Mouse (Mus musculus) CH12.LX (cell line): ENCODE data around the gene Aqr. TPM values are rescaled to one million over a fixed set of nuclear protein-coding genes. Genes with fewer than 3 reads are reported as not detected.

ENCODE experiments used
- DNase-seq: peaks from one replicate; pipeline ENCODE4 v3.0.0-alpha.2; 2013; ENCODE audit errors: extremely low read depth
- H3K27ac ChIP-seq: 2 replicates; pipeline ENCODE4 v1.5.1; 2012; ENCODE audit warnings: low read depth, mild to moderate bottlenecking, control low read depth, moderate library complexity; ENCODE audit not compliant: insufficient read depth
- H3K27me3 ChIP-seq: replicated peaks from 2 replicates; pipeline ENCODE3; 2012; ENCODE audit warnings: inconsistent platforms
- H3K36me3 ChIP-seq, 2 experiments: replicated peaks in 1 of 2; 2 replicates each; pipeline versions ENCODE3 to v1.6.1; 2012; ENCODE audit warnings: inconsistent platforms in 1 of 2, low read length in 1 of 2, mild to moderate bottlenecking in 1 of 2, mixed read lengths in 1 of 2, moderate library complexity in 1 of 2; ENCODE audit not compliant: control insufficient read depth in 1 of 2, insufficient read depth in 1 of 2
- H3K4me1 ChIP-seq, 2 experiments: 2 replicates each; pipeline ENCODE4 v1.6.1; 2012; ENCODE audit warnings: inconsistent platforms in 1 of 2, moderate library complexity in 1 of 2; ENCODE audit not compliant: insufficient read depth in 2 of 2, control insufficient read depth in 1 of 2
- H3K4me2 ChIP-seq: 2 replicates; pipeline ENCODE4 v1.6.1; 2012; ENCODE audit warnings: low read depth, mild to moderate bottlenecking, control low read depth; ENCODE audit not compliant: poor library complexity, insufficient read depth, severe bottlenecking
- H3K4me3 ChIP-seq, 3 experiments: fragments of 150-350 bp in 1 of 3; sonication (generic) in 1 of 3; replicated peaks in 1 of 3; 2 replicates each; pipeline versions ENCODE3 to v1.5.1; 2011 to 2012; ENCODE audit warnings: low read depth in 2 of 3, low read length in 2 of 3, mild to moderate bottlenecking in 2 of 3, moderate library complexity in 2 of 3, control low read depth in 1 of 3, improper control_type of control experiment in 1 of 3, inconsistent platforms in 1 of 3, mixed read lengths in 1 of 3; ENCODE audit not compliant: poor library complexity in 1 of 3
- H3K79me2 ChIP-seq: replicated peaks from 2 replicates; pipeline ENCODE4 v1.6.1; 2012; ENCODE audit warnings: mild to moderate bottlenecking, moderate library complexity; ENCODE audit not compliant: control insufficient read depth, poor library complexity, insufficient read depth, severe bottlenecking; ENCODE audit errors: extremely low read depth
- H3K9ac ChIP-seq: 2 replicates; pipeline ENCODE4 v1.6.1; 2012; ENCODE audit warnings: low read depth, mild to moderate bottlenecking, control low read depth, moderate library complexity; ENCODE audit not compliant: insufficient read depth
- H3K9me3 ChIP-seq: replicated peaks from 2 replicates; pipeline ENCODE3; 2012; ENCODE audit warnings: low read length, inconsistent platforms, mixed read lengths
- BHLHE40 ChIP-seq: IDR thresholded peaks from 2 replicates; pipeline ENCODE4 v1.6.1; 2011; ENCODE audit warnings: mild to moderate bottlenecking, low read depth, low read length, improper control_type of control experiment
- CHD1 ChIP-seq: IDR thresholded peaks from 2 replicates; pipeline ENCODE4 v1.6.1; 2012; ENCODE audit warnings: low read depth, low read length, improper control_type of control experiment, inconsistent platforms
- CTCF ChIP-seq, 2 experiments: IDR thresholded peaks in 1 of 2; conservative IDR thresholded peaks in 1 of 2; 2 replicates each; pipeline ENCODE4 v1.5.1; 2011 to 2012; ENCODE audit warnings: low read depth in 2 of 2, low read length in 2 of 2, improper control_type of control experiment in 1 of 2, inconsistent platforms in 1 of 2, mild to moderate bottlenecking in 1 of 2, moderate library complexity in 1 of 2
- ELF1 ChIP-seq: IDR thresholded peaks from 2 replicates; pipeline ENCODE4 v1.6.1; 2014; ENCODE audit warnings: low read depth, mild to moderate bottlenecking, inconsistent platforms, low read length, improper control_type of control experiment
- EP300 ChIP-seq: IDR thresholded peaks from 2 replicates; pipeline ENCODE4 v1.6.1; 2011; ENCODE audit warnings: low read length, improper control_type of control experiment
- ETS1 ChIP-seq: conservative IDR thresholded peaks from 2 replicates; pipeline ENCODE4 v1.6.1; 2012; ENCODE audit warnings: low read depth, mild to moderate bottlenecking, inconsistent platforms, low read length, improper control_type of control experiment, moderate library complexity
- GABPA ChIP-seq: IDR thresholded peaks from 2 replicates; pipeline ENCODE4 v1.6.1; 2012; ENCODE audit warnings: low read depth, low read length, improper control_type of control experiment, inconsistent platforms; ENCODE audit not compliant: insufficient replicate concordance
- HCFC1 ChIP-seq: IDR thresholded peaks from 2 replicates; pipeline ENCODE4 v1.6.1; 2012; ENCODE audit warnings: low read depth, mild to moderate bottlenecking, inconsistent platforms, low read length, improper control_type of control experiment
- IRF4 ChIP-seq: IDR thresholded peaks from 2 replicates; pipeline ENCODE4 v1.6.1; 2014; ENCODE audit warnings: low read depth, mild to moderate bottlenecking, inconsistent platforms, low read length, improper control_type of control experiment
- JUND ChIP-seq: conservative IDR thresholded peaks from 2 replicates; pipeline ENCODE4 v1.6.1; 2011; ENCODE audit warnings: low read depth, low read length, improper control_type of control experiment
- MAFK ChIP-seq: IDR thresholded peaks from 2 replicates; pipeline ENCODE4 v1.6.1; 2011; ENCODE audit warnings: low read length, improper control_type of control experiment; ENCODE audit not compliant: insufficient replicate concordance
- MAX ChIP-seq: IDR thresholded peaks from 2 replicates; pipeline ENCODE4 v1.6.1; 2011; ENCODE audit warnings: low read length, improper control_type of control experiment
- MAZ ChIP-seq: IDR thresholded peaks from 2 replicates; pipeline ENCODE4 v1.6.1; 2012; ENCODE audit warnings: low read depth, mild to moderate bottlenecking, inconsistent platforms, low read length, improper control_type of control experiment, moderate library complexity
- MEF2A ChIP-seq: IDR thresholded peaks from 2 replicates; pipeline ENCODE4 v1.6.1; 2014; ENCODE audit warnings: low read depth, mild to moderate bottlenecking, inconsistent platforms, low read length, improper control_type of control experiment, borderline replicate concordance
- MXI1 ChIP-seq: IDR thresholded peaks from 2 replicates; pipeline ENCODE4 v1.6.1; 2011; ENCODE audit warnings: mild to moderate bottlenecking, low read depth, low read length, improper control_type of control experiment
- NELFE ChIP-seq: IDR thresholded peaks from 2 replicates; pipeline ENCODE4 v1.6.1; 2011; ENCODE audit warnings: low read depth, low read length, improper control_type of control experiment
- NRF1 ChIP-seq: IDR thresholded peaks from 2 replicates; pipeline ENCODE4 v1.6.1; 2014; ENCODE audit warnings: low read depth, mild to moderate bottlenecking, inconsistent platforms, low read length, improper control_type of control experiment, moderate library complexity
- POLR2A ChIP-seq: IDR thresholded peaks from 2 replicates; pipeline ENCODE4 v1.6.1; 2011; ENCODE audit warnings: low read depth, mild to moderate bottlenecking, improper control_type of control experiment, low read length
- RAD21 ChIP-seq: IDR thresholded peaks from 2 replicates; pipeline ENCODE4 v1.6.1; 2011; ENCODE audit warnings: low read depth, mild to moderate bottlenecking, low read length, improper control_type of control experiment, moderate library complexity
- SIN3A ChIP-seq: IDR thresholded peaks from 2 replicates; pipeline ENCODE4 v1.6.1; 2012; ENCODE audit warnings: low read length, improper control_type of control experiment, inconsistent platforms
- TBP ChIP-seq: conservative IDR thresholded peaks from 2 replicates; pipeline ENCODE4 v1.6.1; 2011; ENCODE audit warnings: low read depth, low read length, improper control_type of control experiment
- TCF12 ChIP-seq: IDR thresholded peaks from 2 replicates; pipeline ENCODE4 v1.6.1; 2014; ENCODE audit warnings: low read depth, mild to moderate bottlenecking, inconsistent platforms, low read length, improper control_type of control experiment
- USF1 ChIP-seq: IDR thresholded peaks from 2 replicates; pipeline ENCODE4 v1.6.1; 2014; ENCODE audit warnings: low read depth, mild to moderate bottlenecking, inconsistent platforms, low read length, improper control_type of control experiment
- ZC3H11A ChIP-seq: IDR thresholded peaks from 2 replicates; pipeline ENCODE4 v1.6.1; 2012; ENCODE audit warnings: low read depth, mild to moderate bottlenecking, inconsistent platforms, low read length, improper control_type of control experiment
- ZMIZ1 ChIP-seq: IDR thresholded peaks from 2 replicates; pipeline ENCODE4 v1.6.1; 2012; ENCODE audit warnings: low read depth, mild to moderate bottlenecking, inconsistent platforms, low read length, improper control_type of control experiment
- ZNF384 ChIP-seq: IDR thresholded peaks from 2 replicates; pipeline ENCODE4 v1.6.1; 2012; ENCODE audit warnings: low read depth, low read length, improper control_type of control experiment, inconsistent platforms
- dilution Hi-C: fragments of 300-500 bp; cut with MboI; formaldehyde crosslinking; loops from 2 replicates; pipeline ENCODE4 v1.14.3; 2020; ENCODE audit warnings: low sequenced_read_pairs; ENCODE audit not compliant: extremely low pct_unique_long_range_greater_than_20kb, extremely low pct_ligation_motif_present
- in situ Hi-C: fragments of 300-500 bp; cut with MboI; formaldehyde crosslinking; loops from 3 replicates; pipeline ENCODE4 v1.14.3; 2019; ENCODE audit warnings: low sequenced_read_pairs, low pct_ligation_motif_present, low pct_unique_long_range_greater_than_20kb, mixed read lengths
- polyA plus RNA-seq: library from polyadenylated mRNA; unstranded; fragments of >175 nt; gene quantifications from 2 replicates; pipeline ENCODE4 v1.2.1, GENCODE M21; 2012; ENCODE audit warnings: low read depth; ENCODE audit not compliant: insufficient read length
- total RNA-seq, 2 experiments: library from RNA; depleted of rRNA; stranded (reverse); fragments of 300-350 nt in 1 of 2; fragments of >200 nt in 1 of 2; gene quantifications; 2 replicates each; pipeline ENCODE4 v1.2.3; 2012 to 2014

The Aqr gene
- total and polyA plus RNA-seq, 3 experiments: 37.1 to 64.1 (median 44.0) TPM

GRCm38 (mm10) chr2:114143842-114144241 is 43.0 kb downstream of the Aqr start:
- Histone ChIP-seq H3K79me2 (no peaks in the 10 kb centered on the region), H3K9me3 (no peaks in the 10 kb centered on the region), H3K36me3 (peaks cover 54 to 95% of the 10 kb centered on the region in 2 experiments), H3K4me1 (no peaks in the 10 kb centered on the region), H3K27ac (no peak overlapping the region), H3K27me3 (no peaks in the 10 kb centered on the region), H3K4me2 (no peak overlapping the region), H3K9ac (no peak overlapping the region)
- no peak for DNase-seq
- in situ Hi-C loops (no loop called here), dilution Hi-C loops (no loop called here)
- TF ChIP-seq NELFE (no peak), TCF12 (no peak), ZMIZ1 (no peak), CTCF (conservative IDR thresholded peaks at IDR 0.05 in 1 of 2, IDR thresholded peaks at IDR 0.05 in 1 of 2; ENCODE audit: low read depth in 2 of 2, low read length in 2 of 2) (no peak), MAZ (no peak), EP300 (no peak), NRF1 (no peak)
- TF ChIP-seq, all 38 proteins: peak for 0
- no peak overlapping the region for H3K4me3 ChIP-seq

GRCm38 (mm10) chr2:114136755-114137154 is 50.1 kb downstream of the Aqr start:
- Histone ChIP-seq H3K9ac (no peak overlapping the region), H3K4me2 (no peak overlapping the region), H3K4me1 (no peaks in the 10 kb centered on the region), H3K27ac (no peak overlapping the region), H3K4me3 (no peak overlapping the region), H3K9me3 (no peaks in the 10 kb centered on the region), H3K79me2 (no peaks in the 10 kb centered on the region), H3K36me3 (peaks cover 68 to 94% of the 10 kb centered on the region in 2 experiments), H3K27me3 (no peaks in the 10 kb centered on the region)
- DNase-seq: no peak
- dilution Hi-C loops (no loop called here), in situ Hi-C loops (no loop called here)
- no peak for TF ChIP-seq ZNF384
- TF ChIP-seq USF1: no peak
- TF ChIP-seq ELF1: no peak
- TF ChIP-seq HCFC1: no peak
- no peak for TF ChIP-seq MXI1
- no peak for TF ChIP-seq POLR2A
- no peak for TF ChIP-seq MAZ
- TF ChIP-seq TCF12: no peak
- TF ChIP-seq IRF4: no peak
- TF ChIP-seq JUND: no peak
- no peak for TF ChIP-seq NELFE
- no peak for TF ChIP-seq RAD21

GRCm38 (mm10) chr2:114135777-114136176 is 51.0 kb downstream of the Aqr start:
- Histone ChIP-seq H3K79me2 (no peaks in the 10 kb centered on the region), H3K4me3 (no peak overlapping the region), H3K27ac (no peak overlapping the region), H3K4me2 (no peak overlapping the region), H3K27me3 (no peaks in the 10 kb centered on the region), H3K36me3 (peaks cover 63 to 93% of the 10 kb centered on the region in 2 experiments), H3K9me3 (no peaks in the 10 kb centered on the region), H3K4me1 (no peaks in the 10 kb centered on the region), H3K9ac (no peak overlapping the region)
- dilution Hi-C loops: no loop called here
- in situ Hi-C loops: no loop called here
- TF ChIP-seq ETS1: no peak
- no peak for TF ChIP-seq EP300
- no peak for TF ChIP-seq RAD21
- TF ChIP-seq MEF2A: no peak
- TF ChIP-seq MXI1: no peak
- TF ChIP-seq ZMIZ1: no peak
- TF ChIP-seq SIN3A: no peak
- TF ChIP-seq MAFK: no peak
- TF ChIP-seq CHD1: no peak
- no peak for TF ChIP-seq TBP
- no peak for TF ChIP-seq MAZ
- no peak for TF ChIP-seq BHLHE40
- TF ChIP-seq MAX: no peak
- no peak for TF ChIP-seq ZC3H11A
- no peak for TF ChIP-seq NELFE
- TF ChIP-seq GABPA: no peak
- no peak for DNase-seq
